Mouse (Mus musculus) CH12.LX (cell line): Measurements from ENCODE around the gene Tmem214.

Experiments
- ELF1 ChIP-seq: IDR thresholded peaks from 2 replicates; pipeline ENCODE4 v1.6.1; 2014; ENCODE audit warnings: low read depth, mild to moderate bottlenecking, inconsistent platforms, low read length, improper control_type of control experiment
- EP300 ChIP-seq: IDR thresholded peaks from 2 replicates; pipeline ENCODE4 v1.6.1; 2011; ENCODE audit warnings: low read length, improper control_type of control experiment

DNA sequence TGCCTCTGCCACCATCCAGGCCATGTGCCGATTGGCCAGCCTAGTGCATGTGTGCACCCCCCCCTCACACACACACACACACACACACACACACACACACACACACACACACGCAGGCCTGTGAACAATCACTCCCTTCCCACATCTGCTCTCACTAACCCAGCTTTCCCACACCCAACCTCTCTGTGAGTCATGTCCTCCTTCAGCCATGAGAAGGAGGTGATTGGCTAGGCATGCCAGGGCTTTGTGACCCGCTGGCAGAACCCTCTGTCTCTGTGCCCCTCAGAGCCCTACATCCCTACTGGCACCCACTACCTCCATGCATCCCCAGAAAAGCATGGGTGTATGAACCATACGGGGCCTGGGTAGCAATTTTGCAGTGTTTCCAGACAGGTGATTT, 14.3 kb upstream of the Tmem214 start:
- TF ChIP-seq EP300 (no peak), ELF1 (no peak)
